Mouse (Mus musculus): ENCODE results near the gene Car1.
"Not testable (repeated sequence)": the region's sequence is repeated elsewhere in the genome, so short reads cannot be mapped to it uniquely, and the experiment has no call there.

The Car1 gene

DNA sequence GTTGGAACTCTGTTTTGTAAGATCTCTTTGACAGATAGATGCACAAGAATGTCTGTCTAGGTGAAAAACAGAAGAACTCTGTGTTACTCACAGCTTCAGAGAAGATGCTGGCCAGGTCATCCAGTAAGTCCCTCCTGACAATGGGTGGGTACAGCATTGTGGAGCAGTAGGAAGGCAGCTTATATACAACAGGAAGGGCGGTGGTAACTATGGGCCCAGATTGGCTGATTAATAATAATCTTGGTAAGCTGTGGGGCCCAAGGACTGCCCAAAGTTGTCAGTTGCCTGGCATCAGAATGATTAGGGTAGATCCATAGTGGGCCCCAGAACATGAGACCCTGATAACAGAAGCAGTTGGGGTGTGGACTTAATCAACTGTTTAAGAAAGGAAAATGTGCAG is at the start of gene Car1:
Gene Car1 (minus strand): TSS at position 158 of the 400 bp plus-strand sequence.
- peak; percentile 15 for DNase-seq

GRCm38 (mm10) chr3:14857874-14858273 is 49.7 kb upstream of the Car1 start:
- no peak for DNase-seq

DNA sequence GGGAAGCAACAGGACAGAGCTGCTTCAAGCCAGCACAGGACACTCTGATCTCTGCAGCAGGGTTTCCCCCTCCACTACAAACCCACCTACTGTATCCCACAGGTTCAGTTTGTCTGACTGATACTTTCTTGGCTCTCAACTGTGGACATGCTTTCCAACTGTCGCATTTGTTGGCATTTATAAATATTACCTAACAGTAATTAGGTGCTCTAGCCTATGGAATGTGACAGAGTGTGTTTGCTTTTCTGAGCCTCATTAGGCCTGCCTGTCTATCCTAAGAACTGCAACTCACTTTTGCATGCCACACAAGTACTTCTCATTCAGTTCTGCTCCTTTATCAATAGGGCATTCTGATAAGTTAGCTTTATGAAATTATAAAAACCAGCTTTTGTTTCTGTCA is 46.3 kb upstream of the Car1 start:
- DNase-seq, result no peak

- DNase-seq, result no peak
These were observed 45.8 kb upstream of the Car1 start for GRCm38 (mm10) chr3:14853966-14854365.

DNA sequence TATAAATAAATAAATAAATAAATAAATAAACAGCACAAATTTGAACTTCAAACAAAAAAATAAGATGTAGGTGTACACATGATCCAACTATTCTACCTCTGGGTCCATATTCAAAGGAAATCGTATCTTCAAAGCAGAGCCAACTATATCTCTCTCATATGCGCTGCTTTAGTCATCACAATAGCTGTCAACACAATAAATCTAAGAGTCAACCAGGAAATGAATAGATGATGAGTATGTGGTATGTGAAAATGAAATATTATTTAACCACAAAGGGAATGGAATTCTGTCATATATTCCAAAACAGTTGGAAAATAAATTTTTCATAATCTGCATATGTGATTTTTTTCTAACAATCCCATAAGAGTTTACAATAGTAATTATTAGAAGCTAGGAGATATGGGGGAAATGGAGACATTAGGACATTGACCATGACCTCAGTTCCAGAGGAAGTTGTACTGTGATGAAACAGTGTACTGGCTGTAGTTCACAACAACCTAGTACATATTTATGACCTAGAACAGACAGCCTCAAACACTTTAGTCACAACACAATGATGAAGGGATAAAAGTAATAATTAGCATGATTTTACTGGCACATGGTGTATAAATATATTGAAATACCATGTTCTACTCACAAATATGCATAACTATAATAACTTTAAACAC is 40.6 kb upstream of the Car1 start:
- no peak for DNase-seq

- DNase-seq, result no peak
These were observed 31.4 kb upstream of the Car1 start for GRCm38 (mm10) chr3:14839466-14840118.

- DNase-seq, result no peak
These were observed 30.8 kb upstream of the Car1 start for GRCm38 (mm10) chr3:14838936-14839335.

DNA sequence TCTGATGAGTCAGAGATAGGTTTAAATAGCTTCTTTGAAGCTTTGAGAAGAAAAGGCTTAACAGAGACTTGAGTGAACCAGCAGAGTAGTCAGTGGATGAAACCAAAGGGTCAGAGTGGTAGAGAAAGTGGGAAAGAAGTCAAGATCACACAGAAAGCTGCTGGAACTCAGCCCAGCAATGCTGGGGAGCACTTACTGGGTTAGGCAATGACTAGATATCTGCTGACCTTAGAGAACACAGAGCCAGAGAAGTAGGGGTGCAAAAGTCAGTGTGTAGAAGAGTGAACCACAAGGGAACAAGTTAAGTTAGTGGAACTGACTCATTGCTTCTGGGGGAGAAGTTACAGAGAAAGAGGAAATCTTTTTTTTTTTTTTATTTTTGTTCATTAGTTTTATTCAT is 24.6 kb upstream of the Car1 start:
- no peak for DNase-seq

DNA sequence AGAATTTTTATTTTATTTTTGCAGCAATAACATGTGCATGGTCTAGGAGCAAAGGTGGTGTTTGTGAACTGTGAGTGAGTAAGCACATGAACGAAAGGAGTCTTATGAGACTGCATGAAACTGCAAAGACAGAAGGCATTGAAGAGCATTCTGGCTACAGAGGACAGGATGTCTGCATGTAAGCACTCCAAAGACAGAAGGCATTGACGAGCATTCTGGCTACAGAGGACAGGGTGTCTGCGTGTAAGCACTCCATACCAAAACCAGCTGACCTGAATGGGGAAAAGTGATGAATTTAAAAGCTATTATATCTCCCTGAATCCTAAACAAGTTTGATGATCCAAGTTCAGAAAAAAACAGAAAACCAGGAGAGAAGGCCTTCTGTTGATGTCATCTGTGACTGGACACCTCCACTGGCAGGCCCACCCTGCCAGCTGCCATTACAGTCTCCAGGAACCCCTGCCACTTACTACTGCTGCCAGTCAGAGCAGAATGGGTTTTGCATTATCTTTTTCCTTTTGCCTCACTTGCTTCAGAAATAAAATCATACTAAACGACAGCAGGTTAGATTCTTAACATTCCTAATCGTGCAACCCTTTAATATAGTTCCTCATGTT is 23.2 kb upstream of the Car1 start:
- DNase-seq, result no peak

DNA sequence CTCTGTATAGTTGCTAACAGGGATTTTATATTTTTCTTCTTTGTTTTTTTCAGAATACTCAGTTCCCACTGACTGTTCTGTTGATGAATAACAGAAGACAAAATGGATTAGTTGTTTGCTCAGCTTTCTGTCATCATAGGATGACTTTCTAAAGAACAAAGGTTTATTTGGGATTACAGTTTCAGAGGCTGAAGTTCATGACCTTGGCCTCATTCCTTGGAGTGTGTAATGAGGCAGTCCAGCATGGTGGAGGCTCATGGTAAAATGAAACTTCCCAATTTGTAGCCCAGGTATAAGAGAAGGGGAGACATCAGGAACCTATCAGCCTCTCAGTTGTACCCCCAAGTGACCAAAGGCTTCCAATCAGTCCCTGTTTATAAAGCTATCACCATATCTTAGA is 20.7 kb upstream of the Car1 start:
- no peak for DNase-seq

GRCm38 (mm10) chr3:14819844-14820504 is 11.8 kb upstream of the Car1 start:
- no peak for DNase-seq

GRCm38 (mm10) chr3:14815396-14815795 is 7.2 kb upstream of the Car1 start:
- not testable (repeated sequence) for DNase-seq

GRCm38 (mm10) chr3:14806702-14807101 is 1.5 kb downstream of the Car1 start:
- no peak for DNase-seq

GRCm38 (mm10) chr3:14805962-14806361 is 2.2 kb downstream of the Car1 start:
- no peak for DNase-seq

GRCm38 (mm10) chr3:14804906-14805305 is 3.3 kb downstream of the Car1 start:
- DNase-seq, result no peak

GRCm38 (mm10) chr3:14797069-14797468 is 11.1 kb downstream of the Car1 start:
- DNase-seq, result no peak

GRCm38 (mm10) chr3:14795292-14796020 is 12.7 kb downstream of the Car1 start:
- no peak for DNase-seq

DNA sequence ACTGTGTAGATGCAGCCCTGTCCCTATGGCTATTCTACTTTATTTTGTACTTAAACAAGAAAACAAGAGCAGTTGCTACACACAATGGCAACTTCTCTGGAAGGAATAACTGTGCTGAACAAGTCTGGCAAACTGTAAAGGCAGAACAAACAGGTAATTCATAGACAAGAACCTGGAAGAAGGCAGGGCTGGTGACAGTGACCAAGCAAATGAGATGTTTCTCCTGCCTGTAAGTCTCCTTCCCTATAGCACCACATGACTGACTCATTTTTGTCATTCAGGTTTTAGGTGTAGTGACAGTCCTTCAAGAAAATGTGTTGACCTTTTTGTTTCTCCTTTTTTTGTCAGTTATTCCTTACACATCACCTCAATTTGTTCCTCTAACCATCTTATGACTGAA is 16.1 kb downstream of the Car1 start:
- no peak for DNase-seq

DNA sequence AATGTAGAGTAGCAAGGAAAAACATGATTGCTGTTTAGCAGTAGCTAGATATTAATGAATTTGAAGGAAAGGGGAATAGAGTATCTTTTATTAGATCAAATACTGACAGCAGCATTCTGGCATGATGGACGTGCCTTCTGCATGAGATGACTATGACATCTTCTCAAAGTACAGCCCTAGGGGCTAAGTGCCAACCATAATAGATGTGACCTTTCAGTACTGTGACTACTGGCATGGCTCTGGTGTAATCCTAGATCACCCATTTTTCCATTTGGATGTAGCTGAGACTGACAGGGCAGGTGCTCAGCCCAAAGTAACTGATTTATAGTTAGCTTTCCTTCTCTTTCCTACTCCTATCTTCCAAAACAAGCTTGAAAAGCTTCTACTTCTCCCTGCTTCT is 20.6 kb downstream of the Car1 start:
- DNase-seq, result no peak

GRCm38 (mm10) chr3:14787136-14787535 is 21.0 kb downstream of the Car1 start:
- no peak for DNase-seq

GRCm38 (mm10) chr3:14786551-14787079 is 21.6 kb downstream of the Car1 start:
- DNase-seq, result no peak

GRCm38 (mm10) chr3:14785353-14785752 is 22.8 kb downstream of the Car1 start:
- DNase-seq, result no peak

GRCm38 (mm10) chr3:14783198-14783597 is 25.0 kb downstream of the Car1 start:
- not testable (repeated sequence) for DNase-seq

All from liver (tissue).